Mouse (Mus musculus): ENCODE measurements around the gene Aldh3a1.
A peak's percentile ranks its signal among the peaks of the same experiment; 100 is the strongest.
"Not testable (repeated sequence)": the region's sequence is repeated elsewhere in the genome, so short reads cannot be mapped to it uniquely, and the experiment has no call there.

The Aldh3a1 gene

DNA sequence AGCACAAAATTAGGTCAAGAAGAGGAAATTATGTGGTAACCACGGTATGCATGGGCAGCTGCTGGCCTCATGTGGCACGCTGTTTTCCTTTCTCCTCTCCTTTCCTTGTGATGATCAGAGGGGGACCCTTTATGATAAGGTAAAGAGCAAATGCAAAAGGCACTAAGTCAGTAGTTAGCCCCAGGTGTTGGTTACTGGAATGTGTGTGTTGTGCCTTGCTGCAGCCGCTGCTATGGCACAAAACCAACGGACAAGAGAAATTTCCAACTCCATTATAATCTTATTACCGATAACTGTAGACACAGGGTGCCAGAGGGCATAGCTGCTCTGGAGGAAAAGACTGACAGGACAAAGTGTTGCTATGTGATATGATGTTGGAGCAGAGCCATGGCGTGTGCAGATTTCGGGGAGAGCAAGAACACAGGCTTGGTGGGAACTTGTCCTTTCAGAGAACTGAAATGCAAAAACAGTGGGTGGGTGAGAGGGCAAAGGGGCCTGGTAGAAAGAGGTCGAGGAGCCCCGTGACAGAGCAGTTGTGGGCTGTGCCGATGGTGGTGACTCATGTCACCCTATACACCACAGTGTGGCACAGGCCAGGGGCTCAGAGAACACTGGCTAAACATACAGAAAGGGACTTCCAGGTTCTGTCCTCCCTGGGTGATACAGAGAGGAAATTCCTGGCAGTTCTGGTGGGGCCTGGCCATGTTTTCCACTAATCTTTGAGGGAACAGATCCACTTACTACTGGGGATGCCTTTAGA is at the start of gene Aldh3a1:
Gene Aldh3a1 (plus strand): TSS at position 51 of the 760 bp plus-strand sequence.
- peak; percentile 15 for DNase-seq (ENCODE audit: low spot score)

DNA sequence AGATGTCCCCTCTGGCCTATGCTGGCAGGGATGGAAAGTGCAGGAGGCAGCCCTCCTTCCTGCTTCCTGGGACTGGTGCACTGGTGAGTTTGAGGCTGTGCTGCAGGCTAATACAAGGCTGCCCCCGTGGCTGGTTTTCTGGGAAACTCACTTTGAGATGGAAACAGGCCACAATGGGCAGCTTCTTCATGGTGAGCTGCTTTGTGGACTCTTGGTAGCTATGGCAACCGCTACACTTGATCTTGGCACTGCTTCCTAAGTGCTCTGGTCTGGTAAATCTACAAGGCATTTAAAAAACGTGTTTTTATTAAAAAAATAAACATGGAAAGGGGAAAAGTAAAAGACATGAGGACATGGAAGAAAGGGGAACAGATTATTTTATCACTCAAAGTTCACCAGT is 49.2 kb upstream of the Aldh3a1 start:
- DNase-seq (ENCODE audit: low spot score), result no peak

DNA sequence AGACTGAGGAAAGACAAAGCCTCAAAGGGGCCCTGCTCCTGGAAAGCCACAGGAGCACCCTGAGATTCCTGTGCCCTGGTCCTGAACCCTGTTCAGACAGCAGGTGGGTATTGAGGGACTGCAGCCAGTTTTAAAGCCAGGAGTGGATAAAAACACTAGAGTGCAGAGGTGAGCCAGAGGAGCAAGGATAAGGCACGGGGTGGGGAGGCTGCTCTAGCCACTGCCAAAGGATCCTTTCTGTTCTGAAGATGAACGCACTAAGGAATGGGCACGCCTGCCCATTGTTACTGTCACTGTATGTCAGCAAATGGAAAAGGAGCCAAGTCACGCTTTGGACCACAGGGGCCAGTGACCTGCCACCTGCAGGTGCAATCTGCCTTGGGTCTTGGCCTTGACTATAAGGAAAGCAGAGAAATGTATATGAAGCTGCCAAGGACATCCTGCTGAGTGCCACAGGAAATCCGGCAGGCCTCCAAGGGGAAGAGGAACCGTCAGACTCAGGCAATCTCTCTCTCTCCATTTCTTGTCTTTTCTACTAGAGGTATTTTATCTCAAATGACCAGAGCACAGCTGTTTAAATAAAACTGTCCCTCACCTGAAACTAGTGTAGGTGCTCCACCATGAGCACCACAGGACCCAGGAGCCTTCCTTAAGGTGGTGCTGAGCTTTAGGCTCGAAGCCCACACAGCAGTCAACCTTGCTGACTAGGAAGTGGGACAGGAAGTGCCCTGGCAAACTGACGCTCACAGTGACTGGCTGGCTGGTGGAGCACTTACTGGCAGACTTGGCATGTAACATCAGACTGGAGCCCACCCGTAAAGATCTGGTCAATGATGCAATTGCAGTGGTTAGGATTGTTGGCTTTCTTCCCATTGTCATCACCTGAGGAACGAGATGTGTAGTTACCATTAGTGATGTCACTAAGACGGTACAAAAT is 47.3 kb upstream of the Aldh3a1 start:
- DNase-seq (ENCODE audit: low spot score), result no peak

DNA sequence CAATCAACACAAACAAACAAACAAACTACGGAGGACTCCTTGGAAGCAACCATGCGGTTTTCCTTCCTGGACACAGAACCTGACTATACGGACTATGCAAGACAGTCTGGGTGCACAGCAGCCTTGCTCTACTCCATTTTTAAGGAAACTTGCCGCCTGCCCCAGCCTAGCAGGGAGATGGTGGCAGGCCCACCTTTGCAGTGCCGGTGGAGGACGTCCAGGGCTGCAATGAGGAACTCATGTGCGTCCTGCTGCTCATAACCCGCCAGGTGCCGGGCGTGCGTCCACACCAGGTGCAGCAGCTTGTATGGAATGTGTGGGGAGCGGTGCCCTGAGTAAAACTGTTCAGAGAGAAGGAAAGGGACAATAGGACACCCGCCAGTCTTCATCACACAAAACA is 46.2 kb upstream of the Aldh3a1 start:
- no peak for DNase-seq (ENCODE audit: low spot score)

DNA sequence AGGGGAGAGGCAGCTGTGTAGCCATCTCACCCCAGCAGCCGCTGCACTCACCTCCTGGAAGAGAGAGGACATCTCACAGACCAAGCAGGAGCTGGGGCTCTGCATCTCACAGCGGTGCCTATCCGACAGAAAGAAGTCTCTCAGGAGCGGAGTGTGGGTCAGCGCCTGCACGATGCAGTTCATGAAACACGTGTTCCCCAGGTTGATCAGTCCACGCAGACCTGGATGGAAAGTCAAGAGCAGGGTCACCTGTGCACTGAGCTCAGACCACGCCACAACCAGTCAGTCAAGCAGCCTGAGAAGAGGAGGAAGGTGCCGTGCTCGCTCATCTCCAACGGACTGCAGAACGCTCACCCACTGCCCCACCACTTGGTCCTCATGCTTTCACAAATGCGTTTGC is 44.6 kb upstream of the Aldh3a1 start:
- DNase-seq (ENCODE audit: low spot score), result no peak

DNA sequence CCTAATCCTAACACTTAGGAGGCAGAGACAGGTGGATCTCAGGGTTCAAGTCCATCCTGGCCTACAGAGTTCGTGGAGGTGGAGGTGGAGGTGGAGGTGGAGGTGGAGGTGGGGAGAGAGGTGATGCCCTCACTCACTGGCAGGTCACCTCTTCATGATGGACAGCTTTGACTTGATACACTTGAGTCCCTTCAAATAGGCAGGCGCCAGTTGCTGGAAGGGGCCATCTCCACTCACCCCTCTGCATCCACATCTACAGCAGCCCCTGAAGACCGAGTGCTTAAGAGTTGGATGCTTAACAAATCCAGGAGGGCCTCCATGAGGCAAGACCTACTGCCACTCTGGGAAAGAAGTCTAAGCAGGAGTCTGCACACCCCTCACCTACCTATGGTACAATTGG is 44.0 kb upstream of the Aldh3a1 start:
- DNase-seq (ENCODE audit: low spot score), result no peak

DNA sequence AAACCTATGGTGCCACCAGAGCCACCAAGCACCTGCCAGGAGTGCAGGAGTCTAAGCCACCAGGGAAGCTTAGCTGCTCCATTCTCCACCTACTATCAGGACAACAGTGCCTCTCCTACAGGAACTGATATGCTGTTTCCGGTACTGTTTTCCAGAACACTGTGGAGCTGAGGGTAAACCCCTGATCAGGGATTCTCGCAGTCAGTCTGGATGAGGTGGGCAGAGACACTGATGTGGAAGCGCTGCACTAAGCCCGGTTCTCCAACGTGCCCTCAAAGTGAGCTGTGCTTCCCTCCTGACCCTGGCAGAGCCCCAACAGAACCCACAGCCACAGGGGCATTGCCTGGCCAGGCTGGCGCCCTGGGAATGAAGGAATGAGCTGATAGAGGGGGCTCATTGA is 43.0 kb upstream of the Aldh3a1 start:
- no peak for DNase-seq (ENCODE audit: low spot score)

DNA sequence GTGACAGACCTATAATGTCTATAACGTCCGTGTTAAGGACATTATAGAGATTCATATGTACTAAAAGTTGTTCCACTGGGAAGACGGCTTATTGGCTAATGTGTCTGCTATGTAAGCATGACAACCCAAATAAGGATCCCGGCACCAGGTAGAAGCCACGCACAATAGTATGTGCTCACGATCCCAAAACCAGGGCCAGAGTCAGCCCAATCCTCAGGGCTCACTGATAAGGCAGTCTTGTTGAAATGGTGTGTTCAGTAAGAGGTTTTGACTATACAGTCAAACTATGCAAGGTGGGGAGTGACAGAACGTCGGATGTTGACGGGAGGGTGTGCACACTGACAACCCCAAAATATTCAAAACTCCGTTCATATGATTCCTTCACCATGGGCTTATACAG is 42.5 kb upstream of the Aldh3a1 start:
- DNase-seq (ENCODE audit: low spot score), result no peak

DNA sequence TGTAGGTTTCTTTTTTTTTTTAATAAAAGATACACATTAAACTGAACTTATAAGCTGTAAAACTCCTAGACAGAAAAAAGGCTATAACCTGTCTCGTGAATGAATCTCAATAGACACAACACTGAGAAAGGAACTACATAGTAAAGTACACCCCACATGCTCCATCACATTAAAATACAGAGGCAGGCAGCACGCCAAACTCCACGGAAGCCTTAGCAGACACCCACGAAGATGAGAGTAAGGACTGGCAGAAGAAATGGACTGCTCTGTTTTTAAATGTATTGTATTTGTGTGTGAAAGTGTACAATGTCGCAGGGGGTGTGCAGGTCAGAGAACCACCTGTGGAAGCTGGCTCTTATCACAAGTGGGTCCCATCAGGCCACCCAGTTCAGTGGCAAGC is 37.2 kb upstream of the Aldh3a1 start:
- DNase-seq (ENCODE audit: low spot score), result no peak

DNA sequence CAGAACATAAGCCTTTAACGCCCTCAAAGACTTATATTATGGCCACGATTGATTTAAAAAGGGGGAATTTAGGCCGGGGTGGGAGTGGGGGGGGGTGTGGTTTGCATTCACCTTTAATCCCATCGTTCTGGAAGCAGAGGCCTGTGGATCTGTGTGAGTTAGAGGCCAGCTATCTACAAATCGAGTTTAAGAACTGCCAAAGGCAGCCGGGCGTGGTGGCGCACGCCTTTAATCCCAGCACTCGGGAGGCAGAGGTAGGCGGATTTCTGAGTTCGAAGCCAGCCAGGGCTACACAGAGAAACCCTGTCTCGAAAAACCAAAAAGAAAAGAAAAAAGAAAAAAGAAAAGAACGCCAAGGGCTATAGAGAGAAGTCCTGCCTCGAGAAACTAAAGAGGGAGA is 33.9 kb upstream of the Aldh3a1 start:
- DNase-seq (ENCODE audit: low spot score), result not testable (repeated sequence)

DNA sequence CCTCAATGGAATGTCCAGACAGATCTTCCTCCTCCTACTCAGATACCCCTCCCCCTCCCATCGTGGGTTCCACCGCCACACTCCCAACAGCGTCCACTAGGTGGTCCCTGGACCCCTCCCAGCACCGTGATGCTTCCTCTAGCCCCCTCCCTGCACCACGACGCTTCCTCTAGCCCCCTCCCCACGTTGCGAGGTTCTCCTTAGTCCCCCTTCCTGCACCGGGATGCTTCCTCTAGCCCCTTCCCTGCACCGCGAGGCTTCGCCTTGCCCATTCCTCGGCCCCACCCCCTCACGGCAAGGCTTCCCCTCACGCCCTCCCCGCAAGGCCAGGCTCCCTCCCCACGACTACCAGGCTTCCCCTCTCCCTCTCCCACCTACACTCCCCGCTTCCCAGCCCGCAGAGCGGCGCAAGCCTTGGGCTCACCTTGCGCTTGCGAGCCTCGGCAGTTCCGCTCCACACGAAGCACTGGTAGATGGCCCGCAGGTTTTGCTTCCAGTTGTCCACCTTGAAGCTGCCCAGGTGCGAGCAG is 33.0 kb upstream of the Aldh3a1 start:
- DNase-seq (ENCODE audit: low spot score), result peak; percentile 89

DNA sequence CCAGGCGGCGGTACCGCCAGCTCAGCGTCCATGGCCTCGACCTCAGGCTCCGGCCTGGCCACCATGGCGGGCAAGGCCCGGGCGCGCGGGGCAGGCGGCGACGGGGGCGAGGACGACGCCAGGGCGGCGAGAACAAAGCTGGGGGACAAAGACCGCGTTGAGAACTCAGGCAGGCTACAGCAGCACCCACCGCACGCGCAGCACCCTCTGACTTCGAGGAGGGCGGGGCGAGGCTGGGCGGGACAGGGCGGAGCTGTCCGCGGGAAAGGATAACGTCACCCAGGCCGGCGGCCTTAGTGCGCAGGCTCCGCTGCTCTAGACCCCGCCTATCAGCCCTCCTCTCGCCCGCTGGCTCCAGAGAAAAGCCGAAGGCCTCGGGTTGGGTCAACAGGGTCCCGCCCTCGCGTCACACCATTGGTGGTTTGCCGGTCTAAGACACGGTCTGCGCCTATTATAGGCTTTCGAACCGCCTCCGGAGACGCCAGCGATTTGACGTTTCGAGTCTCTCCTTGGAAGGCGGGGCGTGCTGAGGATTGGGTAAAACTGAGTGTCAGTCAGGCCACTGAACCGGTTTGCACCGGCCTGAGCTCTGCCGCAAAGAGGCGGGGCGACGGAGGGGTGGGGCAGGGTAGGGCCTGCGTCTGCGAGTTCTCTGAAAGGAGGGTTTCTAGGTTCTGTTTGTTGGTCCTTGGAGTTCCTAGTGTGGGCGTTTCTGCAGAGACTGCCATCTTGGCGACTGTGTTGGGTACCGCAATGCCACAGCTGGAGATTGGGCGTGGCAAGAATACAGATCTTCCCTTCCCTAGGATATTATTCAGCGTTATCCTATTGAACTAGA is 32.3 kb upstream of the Aldh3a1 start, which contains the start of gene Usp22:
Gene Usp22 (minus strand): TSS at position 235 of the 838 bp plus-strand sequence.
- DNase-seq (ENCODE audit: low spot score), result peak; percentile 100

DNA sequence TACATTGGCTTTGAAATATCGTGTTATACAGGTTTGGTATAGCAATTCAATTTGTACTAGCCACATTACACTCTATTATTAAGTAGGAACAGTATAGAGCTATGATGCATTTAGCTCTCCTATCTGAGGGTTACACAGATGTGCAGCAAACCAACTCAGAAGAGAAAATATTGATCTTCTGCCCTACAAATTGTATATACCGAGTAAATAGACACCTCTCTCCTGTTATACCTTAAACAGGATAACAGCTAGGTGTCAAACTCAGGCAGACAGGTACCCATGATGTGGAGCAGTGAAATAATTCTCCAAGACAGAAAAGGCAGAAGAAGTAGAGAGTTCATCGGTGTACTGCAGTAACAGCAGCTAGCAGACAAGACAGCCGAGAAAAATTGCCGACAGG is 31.6 kb upstream of the Aldh3a1 start:
- no peak for DNase-seq (ENCODE audit: low spot score)

DNA sequence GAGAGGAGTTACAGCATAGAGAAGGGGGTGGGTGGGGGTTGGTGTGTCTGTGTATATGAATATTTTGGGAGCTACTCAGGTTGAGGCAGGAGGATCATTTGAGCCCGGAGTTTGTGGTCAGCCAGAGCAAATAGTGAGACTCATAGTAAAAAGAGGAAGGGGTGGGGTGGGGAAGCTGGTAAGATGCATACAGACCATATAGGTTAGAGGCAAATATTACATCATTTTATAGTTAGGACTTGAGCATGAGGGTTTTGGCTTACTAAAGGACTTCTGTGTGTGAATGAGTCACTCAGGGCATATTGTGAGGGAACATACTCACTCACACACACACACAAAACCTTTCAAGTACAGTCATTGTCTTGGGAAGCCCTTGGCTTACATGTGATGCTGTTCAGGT is 31.0 kb upstream of the Aldh3a1 start:
- DNase-seq (ENCODE audit: low spot score), result no peak

DNA sequence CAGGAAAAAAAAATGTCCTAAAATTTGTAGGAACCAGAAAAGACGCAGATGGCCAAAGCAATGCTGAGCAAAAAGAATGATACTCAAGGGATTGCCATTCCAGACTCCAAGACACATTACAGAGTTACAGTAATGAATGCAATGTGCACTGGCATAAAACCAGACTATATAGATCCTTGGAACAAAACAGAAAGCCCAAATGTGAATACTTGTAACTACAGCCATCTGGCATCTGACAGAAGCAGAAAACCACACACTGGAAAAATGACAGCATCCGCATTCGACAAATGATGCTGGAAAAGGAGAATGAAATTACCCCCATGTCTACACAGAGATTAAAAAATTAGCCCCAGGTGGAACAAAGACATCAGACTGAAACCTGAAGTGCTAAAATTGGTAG is 27.0 kb upstream of the Aldh3a1 start:
- DNase-seq (ENCODE audit: low spot score), result no peak

DNA sequence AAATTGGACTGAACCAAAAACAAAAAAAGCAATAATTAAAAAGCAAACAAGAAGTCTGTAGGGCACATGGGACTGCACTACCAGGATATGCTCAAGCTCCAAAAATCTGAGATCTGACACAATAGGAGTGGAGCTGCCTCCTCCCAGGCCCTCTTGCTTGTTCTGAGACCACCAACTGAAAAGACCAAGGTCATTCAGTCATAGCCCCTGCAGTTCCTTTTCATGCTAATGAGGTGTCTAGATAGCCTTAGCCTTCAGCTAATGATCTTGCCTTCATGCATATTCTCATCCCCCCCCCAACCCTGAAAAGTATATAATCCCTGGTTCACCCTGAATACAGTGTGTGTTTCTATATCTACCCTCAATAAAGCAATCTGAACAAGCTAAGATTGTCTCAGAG is 25.7 kb upstream of the Aldh3a1 start:
- no peak for DNase-seq (ENCODE audit: low spot score)

DNA sequence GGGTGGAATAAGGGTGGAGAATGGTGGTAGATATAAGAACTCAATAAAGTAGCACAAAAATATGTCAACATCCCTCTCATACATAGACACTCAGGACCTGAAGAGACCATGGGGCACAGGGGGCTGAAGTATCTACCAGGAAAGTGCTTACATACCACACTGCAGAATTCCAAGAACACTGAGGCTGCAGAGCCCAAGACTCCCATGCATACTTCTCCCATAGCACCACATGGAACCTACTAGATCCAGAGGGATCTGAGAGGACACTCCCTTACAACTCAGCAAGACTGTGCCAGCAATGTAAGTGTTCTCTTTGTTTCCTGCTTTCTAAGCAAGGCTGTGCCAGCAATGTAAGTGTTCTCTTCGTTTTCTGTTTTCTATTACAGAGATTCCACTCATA is 23.5 kb upstream of the Aldh3a1 start:
- no peak for DNase-seq (ENCODE audit: low spot score)

DNA sequence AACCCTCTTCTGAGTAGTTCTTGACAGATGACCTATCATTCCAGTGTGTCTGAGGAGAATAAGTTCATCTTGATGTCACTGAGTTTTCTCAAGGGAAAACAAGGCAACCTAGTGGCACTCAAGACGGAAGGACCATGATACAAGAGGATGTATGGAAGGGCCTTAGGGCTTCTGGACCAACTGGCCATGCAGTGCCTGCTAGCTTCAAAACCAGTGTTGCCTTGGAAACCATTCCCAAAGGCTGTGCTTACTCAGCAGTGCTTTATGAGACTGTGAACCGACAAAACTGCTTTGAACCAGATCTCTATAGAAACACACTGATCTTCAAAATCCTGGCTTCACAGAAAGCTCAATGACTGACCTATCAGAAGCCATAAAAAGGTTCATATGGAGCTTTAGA is 16.6 kb upstream of the Aldh3a1 start:
- no peak for DNase-seq (ENCODE audit: low spot score)

DNA sequence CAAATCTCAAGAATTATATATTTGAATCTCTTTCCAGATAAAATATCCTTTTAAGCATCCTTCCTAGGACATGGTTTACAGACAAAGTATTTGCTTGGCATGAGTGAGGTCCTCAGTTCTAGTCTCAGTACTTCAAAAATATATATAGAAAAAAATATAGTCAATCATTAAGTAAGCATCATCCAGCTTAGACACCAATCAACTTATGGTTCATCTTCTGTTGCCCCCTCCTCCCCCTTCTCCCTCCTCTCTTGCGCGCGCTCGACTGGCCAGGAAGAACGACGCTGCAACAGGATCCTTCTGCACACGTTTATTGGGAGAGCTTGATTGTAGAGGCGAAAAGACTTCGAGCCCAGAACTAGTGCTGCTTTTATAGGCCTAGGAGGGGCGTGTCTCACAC is 15.2 kb upstream of the Aldh3a1 start:
- DNase-seq (ENCODE audit: low spot score), result not testable (repeated sequence)

DNA sequence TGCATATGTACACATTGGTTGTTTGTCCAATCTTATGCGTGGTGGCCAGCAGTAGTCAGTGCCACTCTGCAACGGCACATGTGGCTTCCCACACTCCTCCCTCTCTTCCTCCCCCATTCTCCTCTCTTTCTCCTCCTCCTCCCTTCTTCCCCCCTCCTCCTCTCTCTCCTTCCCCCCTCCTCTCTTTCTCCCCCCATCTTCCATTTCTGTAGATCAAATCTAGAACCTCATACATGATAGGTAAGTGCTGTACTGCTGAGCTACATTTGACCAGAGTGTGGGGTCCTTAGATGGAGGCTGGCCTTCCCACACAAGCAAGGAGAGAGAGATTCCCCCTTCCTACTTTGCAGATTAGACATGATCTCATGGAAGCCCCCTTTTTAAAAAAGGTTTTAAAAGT is 14.6 kb upstream of the Aldh3a1 start:
- DNase-seq (ENCODE audit: low spot score), result no peak

DNA sequence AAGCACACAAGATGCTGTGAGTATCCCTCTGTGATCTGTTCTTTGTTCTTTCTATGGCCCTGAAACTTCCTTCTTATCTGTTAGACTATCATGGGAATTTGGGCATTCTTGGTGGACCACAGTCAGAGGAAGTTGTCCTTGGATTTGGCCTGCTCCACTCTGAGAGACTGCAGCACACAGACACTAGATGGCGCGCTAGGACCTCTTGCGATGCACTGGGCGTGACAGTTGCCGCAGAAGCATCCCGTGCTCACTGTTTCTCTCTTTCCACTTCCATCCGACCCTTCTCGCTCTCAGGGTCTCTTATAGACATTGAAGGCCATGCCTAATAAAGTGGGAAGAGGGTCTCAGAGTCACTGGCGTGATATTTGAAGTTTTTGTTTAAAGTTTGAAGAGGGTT is 13.9 kb upstream of the Aldh3a1 start:
- DNase-seq (ENCODE audit: low spot score), result peak; percentile 88
